Mouse (Mus musculus) kidney, postnatal 36 days (tissue): Measurements from ENCODE around the gene Tkt.
A peak's percentile ranks its signal among the peaks of the same experiment; 100 is the strongest.

Source experiments
- DNase-seq, 2 experiments: peaks; one replicate each; pipeline ENCODE4 v3.0.0; 2021 to 2022; ENCODE audit warnings: mixed read lengths in 2 of 2

The Tkt gene

GRCm38 (mm10) chr14:30586780-30587461 is 38.8 kb downstream of the Tkt start:
- DNase-seq, result no peak

GRCm38 (mm10) chr14:30590041-30590645 is 42.0 kb downstream of the Tkt start:
- DNase-seq, result no peak

GRCm38 (mm10) chr14:30590918-30591317 is 42.8 kb downstream of the Tkt start:
- DNase-seq, result no peak

- DNase-seq, result peak; percentile 76 to 93
Observed at GRCm38 (mm10) chr14:30591417-30591816, 43.3 kb downstream of the Tkt start.

GRCm38 (mm10) chr14:30593279-30594091 is 45.3 kb downstream of the Tkt start:
- peak; percentile 61 to 72 for DNase-seq

- DNase-seq, result peak; percentile 32 to 36
Observed at GRCm38 (mm10) chr14:30594092-30594695, 46.0 kb downstream of the Tkt start.

GRCm38 (mm10) chr14:30595576-30596313 is 47.6 kb downstream of the Tkt start:
- DNase-seq, result peak in 1 of 2 experiments; percentile 49

- no peak for DNase-seq
Observed at GRCm38 (mm10) chr14:30596407-30596806, 48.2 kb downstream of the Tkt start.

GRCm38 (mm10) chr14:30597142-30597541 is 49.0 kb downstream of the Tkt start:
- DNase-seq, result no peak

- no peak for DNase-seq
Observed at GRCm38 (mm10) chr14:30606817-30607216, 58.7 kb downstream of the Tkt start.

- no peak for DNase-seq
Observed at GRCm38 (mm10) chr14:30607696-30608095, 59.5 kb downstream of the Tkt start.

GRCm38 (mm10) chr14:30608176-30608575 is 60.0 kb downstream of the Tkt start:
- no peak for DNase-seq

GRCm38 (mm10) chr14:30609499-30609898 is 61.3 kb downstream of the Tkt start:
- no peak for DNase-seq

GRCm38 (mm10) chr14:30610304-30610703 is 62.1 kb downstream of the Tkt start:
- no peak for DNase-seq

- no peak for DNase-seq
Observed at GRCm38 (mm10) chr14:30610940-30611339, 62.8 kb downstream of the Tkt start.

GRCm38 (mm10) chr14:30612523-30612922 is 64.4 kb downstream of the Tkt start:
- peak; percentile 68 to 93 for DNase-seq

GRCm38 (mm10) chr14:30612962-30613715 is 65.0 kb downstream of the Tkt start:
- no peak for DNase-seq

- DNase-seq, result no peak
Observed at GRCm38 (mm10) chr14:30616751-30617150, 68.6 kb downstream of the Tkt start.

- DNase-seq, result no peak
Observed at GRCm38 (mm10) chr14:30618746-30619275, 70.7 kb downstream of the Tkt start.

GRCm38 (mm10) chr14:30619982-30620578 is 71.9 kb downstream of the Tkt start:
- no peak for DNase-seq

- peak; percentile 88 to 90 for DNase-seq
Observed at GRCm38 (mm10) chr14:30622130-30622529, 74.0 kb downstream of the Tkt start.
